Mouse (Mus musculus): ENCODE measurements around the gene Daglb. TPM values are rescaled to one million over a fixed set of nuclear protein-coding genes. Genes with fewer than 3 reads are reported as not detected.

The Daglb gene
- polyA plus RNA-seq, 1 experiment from 2014 or later = 22.8 TPM

Other genes with a start within 250 kb of the Daglb start
- gene Spdye4a, start 237.7 kb upstream of the Daglb start, polyA plus RNA-seq (2015; fragmentation: Nextera tagmentation; extraction: Ambion mirVana) = not detected in 2 replicates
- gene Zfp12, start 229.4 kb upstream of the Daglb start, polyA plus RNA-seq (2015; fragmentation: Nextera tagmentation; extraction: Ambion mirVana) = 18.9 and 20.0 TPM in 2 replicates
- gene Zfp316, start 194.6 kb upstream of the Daglb start, polyA plus RNA-seq (2015; fragmentation: Nextera tagmentation; extraction: Ambion mirVana) = 8.7 and 9.6 TPM in 2 replicates
- 0.15 and 0.48 TPM in 2 replicates for gene Zfp853, start 171.0 kb upstream of the Daglb start, polyA plus RNA-seq (2015; fragmentation: Nextera tagmentation; extraction: Ambion mirVana)
- gene E130309D02Rik, start 149.2 kb upstream of the Daglb start, polyA plus RNA-seq (2015; fragmentation: Nextera tagmentation; extraction: Ambion mirVana) = 25.3 and 31.3 TPM in 2 replicates
- gene Zdhhc4, start 135.3 kb upstream of the Daglb start, polyA plus RNA-seq (2015; fragmentation: Nextera tagmentation; extraction: Ambion mirVana) = 70.4 and 71.7 TPM in 2 replicates
- 0.80 and 0.87 TPM in 2 replicates for gene Grid2ip, start 107.2 kb upstream of the Daglb start, polyA plus RNA-seq (2015; fragmentation: Nextera tagmentation; extraction: Ambion mirVana)
- gene Kdelr2, start 60.7 kb upstream of the Daglb start, polyA plus RNA-seq (2015; fragmentation: Nextera tagmentation; extraction: Ambion mirVana) = 123 and 133 TPM in 2 replicates
- gene Rac1, start 63.5 kb downstream of the Daglb start, polyA plus RNA-seq (2015; fragmentation: Nextera tagmentation; extraction: Ambion mirVana) = 378 and 409 TPM in 2 replicates
- 40.2 and 40.7 TPM in 2 replicates for gene Cyth3, start 157.9 kb downstream of the Daglb start, polyA plus RNA-seq (2015; fragmentation: Nextera tagmentation; extraction: Ambion mirVana)

Measured in midbrain, embryonic 16.5 days (tissue).